Mouse (Mus musculus) central nervous system, embryonic 11.5 days (tissue): ENCODE results near the gene Ctsd. TPM values are rescaled to one million over a fixed set of nuclear protein-coding genes. Genes with fewer than 3 reads are reported as not detected.

ENCODE experiments used
- polyA plus RNA-seq: library from polyadenylated mRNA; depleted of rRNA; stranded (reverse); fragments of >200 nt; gene quantifications from 2 replicates; pipeline ENCODE4 v1.2.3, GENCODE M21; 2012; rRNA removed

Ctsd gene
- polyA plus RNA-seq: 73.0 and 126 TPM in 2 replicates

DNA sequence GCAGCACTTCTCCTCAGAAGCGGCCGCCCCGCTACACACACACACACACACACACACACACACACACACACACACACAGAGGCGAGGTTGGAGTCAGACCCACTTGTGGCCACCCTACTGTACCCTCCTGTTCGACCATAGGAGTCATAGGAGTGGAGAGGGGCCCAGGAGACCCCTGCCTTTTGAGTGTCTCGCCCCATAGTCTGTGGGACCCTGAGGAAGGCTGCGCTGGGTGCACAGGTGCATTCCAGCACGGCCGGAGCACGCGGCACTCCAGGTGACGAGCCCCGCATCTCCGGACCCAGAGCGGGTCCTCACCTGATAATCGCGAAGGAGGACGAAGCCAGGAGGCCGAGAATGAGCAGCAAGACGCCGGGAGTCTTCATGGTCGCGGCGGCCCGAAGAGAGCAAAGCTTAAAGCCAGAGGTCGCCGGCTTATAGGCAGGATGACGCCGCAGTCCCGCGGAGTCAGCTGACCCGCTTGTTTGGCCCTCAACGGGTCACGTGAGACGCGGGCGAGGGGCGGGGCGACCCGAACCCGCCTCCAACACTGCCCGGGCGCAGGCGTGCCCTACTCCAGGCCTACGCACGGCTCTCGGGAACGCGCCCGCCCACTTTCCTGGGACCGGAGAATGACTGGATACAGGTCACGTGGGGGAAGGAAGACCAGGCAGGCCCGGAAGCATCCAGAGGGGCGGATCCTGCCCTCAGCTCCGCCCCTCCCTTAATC, at the start of gene Ctsd:
TSS of gene Ctsd (minus strand) at position 620 of the 730 bp plus-strand sequence.

GRCm38 (mm10) chr7:142434137-142434865, 46.5 kb upstream of the Ctsd start, which contains the start of gene Syt8:
TSS of gene Syt8 (plus strand) at chr7:142434850.

GRCm38 (mm10) chr7:142382567-142382966, 5.3 kb downstream of the Ctsd start, which contains the start of gene Gm49369:
TSS of gene Gm49369 (minus strand) at chr7:142382667.

GRCm38 (mm10) chr7:142373641-142374412, 14.0 kb downstream of the Ctsd start, which contains the start of gene Ifitm10:
TSS of gene Ifitm10 (minus strand) at chr7:142373753.

Other genes with a start within 250 kb of the Ctsd start
- not detected in 2 replicates for gene Gm45337, start 243.4 kb downstream of the Ctsd start, polyA plus RNA-seq
- gene Gm29735, start 230.9 kb downstream of the Ctsd start, polyA plus RNA-seq: not detected in 2 replicates
- gene Gm4553, start 222.3 kb downstream of the Ctsd start, polyA plus RNA-seq: not detected in 2 replicates
- gene Krtap5-2, start 212.0 kb downstream of the Ctsd start, polyA plus RNA-seq: not detected in 2 replicates
- not detected in 2 replicates for gene Gm10153, start 197.6 kb downstream of the Ctsd start, polyA plus RNA-seq
- not detected in 2 replicates for gene Krtap5-3, start 186.7 kb downstream of the Ctsd start, polyA plus RNA-seq
- not detected in 2 replicates for gene Gm7579, start 176.2 kb downstream of the Ctsd start, polyA plus RNA-seq
- not detected in 2 replicates for gene Krtap5-5, start 158.1 kb downstream of the Ctsd start, polyA plus RNA-seq
- not detected in 2 replicates for gene Gm40460, start 147.0 kb downstream of the Ctsd start, polyA plus RNA-seq
- not detected in 2 replicates for gene Gm2431, start 129.7 kb downstream of the Ctsd start, polyA plus RNA-seq
- gene Gm4559, start 113.7 kb downstream of the Ctsd start, polyA plus RNA-seq: not detected in 2 replicates
- gene Krtap5-1, start 90.9 kb downstream of the Ctsd start, polyA plus RNA-seq: not detected in 2 replicates
- gene Krtap5-4, start 84.5 kb downstream of the Ctsd start, polyA plus RNA-seq: not detected in 2 replicates
- 0.32 and 0.62 TPM in 2 replicates for gene Ifitm10, start 14.3 kb downstream of the Ctsd start, polyA plus RNA-seq
- gene Gm49369, start 5.4 kb downstream of the Ctsd start, polyA plus RNA-seq: 42.8 TPM in 1 of 2 replicates, not detected in the other
- gene Syt8, start 46.8 kb upstream of the Ctsd start, polyA plus RNA-seq: 0.34 and 0.88 TPM in 2 replicates
- 3.3 and 5.1 TPM in 2 replicates for gene Tnni2, start 53.8 kb upstream of the Ctsd start, polyA plus RNA-seq
- 20.5 and 42.6 TPM in 2 replicates for gene Lsp1, start 72.8 kb upstream of the Ctsd start, polyA plus RNA-seq
- gene Tnnt3, start 110.8 kb upstream of the Ctsd start, polyA plus RNA-seq: 2.6 and 6.1 TPM in 2 replicates
- 77.1 and 103 TPM in 2 replicates for gene Mrpl23, start 144.6 kb upstream of the Ctsd start, polyA plus RNA-seq